Mouse (Mus musculus) embryo, embryonic 10.5 days (tissue): ENCODE data around the gene Gm20489.

Experiments
- DNase-seq: peaks from one replicate; pipeline ENCODE4 v3.0.0-alpha.2; 2015; ENCODE audit warnings: low spot score

Gm20489 gene

GRCm38 (mm10) chrX:101268755-101269124 lies at the start of gene Gm20489:
Gene Gm20489, minus strand, starts transcription at chrX:101269023.
- no peak for DNase-seq

GRCm38 (mm10) chrX:101313625-101314359 lies 45.0 kb upstream of the Gm20489 start:
- peak; percentile 23 for DNase-seq

GRCm38 (mm10) chrX:101309299-101309698 lies 40.5 kb upstream of the Gm20489 start:
- DNase-seq = no peak

GRCm38 (mm10) chrX:101304646-101305045 lies 35.8 kb upstream of the Gm20489 start:
- no peak for DNase-seq

- DNase-seq = no peak
Measured at GRCm38 (mm10) chrX:101301654-101302053, 32.8 kb upstream of the Gm20489 start.

GRCm38 (mm10) chrX:101300427-101301030 lies 31.7 kb upstream of the Gm20489 start:
- peak; percentile 65 for DNase-seq

- DNase-seq = peak; percentile 53
Measured at GRCm38 (mm10) chrX:101299473-101300426, 30.9 kb upstream of the Gm20489 start.

- peak; percentile 37 for DNase-seq
Measured at GRCm38 (mm10) chrX:101299055-101299454, 30.2 kb upstream of the Gm20489 start, which contains the start of gene Nlgn3. Gene Nlgn3, plus strand, starts transcription at chrX:101299168.

- no peak for DNase-seq
Measured at GRCm38 (mm10) chrX:101290111-101290510, 21.3 kb upstream of the Gm20489 start.

GRCm38 (mm10) chrX:101289037-101289436 lies 20.2 kb upstream of the Gm20489 start:
- DNase-seq = no peak

- DNase-seq = no peak
Measured at GRCm38 (mm10) chrX:101288432-101288831, 19.6 kb upstream of the Gm20489 start.

GRCm38 (mm10) chrX:101287543-101287942 lies 18.7 kb upstream of the Gm20489 start:
- no peak for DNase-seq

- no peak for DNase-seq
Measured at GRCm38 (mm10) chrX:101285953-101286670, 17.3 kb upstream of the Gm20489 start.

GRCm38 (mm10) chrX:101285534-101285933 lies 16.7 kb upstream of the Gm20489 start:
- DNase-seq = peak; percentile 60

GRCm38 (mm10) chrX:101282813-101283212 lies 14.0 kb upstream of the Gm20489 start:
- no peak for DNase-seq

GRCm38 (mm10) chrX:101273875-101274738 lies 5.3 kb upstream of the Gm20489 start, which contains the start of gene Med12:
Gene Med12, plus strand, starts transcription at chrX:101274030.
- peak; percentile 90 for DNase-seq

- no peak for DNase-seq
Measured at GRCm38 (mm10) chrX:101273410-101273809, 4.6 kb upstream of the Gm20489 start.

GRCm38 (mm10) chrX:101268025-101268754 lies 633 bp downstream of the Gm20489 start, which contains the start of gene Il2rg:
Gene Il2rg, minus strand, starts transcription at chrX:101268255.
- no peak for DNase-seq

GRCm38 (mm10) chrX:101266631-101267030 lies 2.2 kb downstream of the Gm20489 start:
- DNase-seq = no peak

- no peak for DNase-seq
Measured at GRCm38 (mm10) chrX:101263892-101264291, 4.9 kb downstream of the Gm20489 start, which contains the start of gene Gm614. Gene Gm614, minus strand, starts transcription at chrX:101263992.
